Mouse (Mus musculus): ENCODE data around the gene Esrra.
A peak's percentile ranks its signal among the peaks of the same experiment; 100 is the strongest.

Gene Esrra

DNA sequence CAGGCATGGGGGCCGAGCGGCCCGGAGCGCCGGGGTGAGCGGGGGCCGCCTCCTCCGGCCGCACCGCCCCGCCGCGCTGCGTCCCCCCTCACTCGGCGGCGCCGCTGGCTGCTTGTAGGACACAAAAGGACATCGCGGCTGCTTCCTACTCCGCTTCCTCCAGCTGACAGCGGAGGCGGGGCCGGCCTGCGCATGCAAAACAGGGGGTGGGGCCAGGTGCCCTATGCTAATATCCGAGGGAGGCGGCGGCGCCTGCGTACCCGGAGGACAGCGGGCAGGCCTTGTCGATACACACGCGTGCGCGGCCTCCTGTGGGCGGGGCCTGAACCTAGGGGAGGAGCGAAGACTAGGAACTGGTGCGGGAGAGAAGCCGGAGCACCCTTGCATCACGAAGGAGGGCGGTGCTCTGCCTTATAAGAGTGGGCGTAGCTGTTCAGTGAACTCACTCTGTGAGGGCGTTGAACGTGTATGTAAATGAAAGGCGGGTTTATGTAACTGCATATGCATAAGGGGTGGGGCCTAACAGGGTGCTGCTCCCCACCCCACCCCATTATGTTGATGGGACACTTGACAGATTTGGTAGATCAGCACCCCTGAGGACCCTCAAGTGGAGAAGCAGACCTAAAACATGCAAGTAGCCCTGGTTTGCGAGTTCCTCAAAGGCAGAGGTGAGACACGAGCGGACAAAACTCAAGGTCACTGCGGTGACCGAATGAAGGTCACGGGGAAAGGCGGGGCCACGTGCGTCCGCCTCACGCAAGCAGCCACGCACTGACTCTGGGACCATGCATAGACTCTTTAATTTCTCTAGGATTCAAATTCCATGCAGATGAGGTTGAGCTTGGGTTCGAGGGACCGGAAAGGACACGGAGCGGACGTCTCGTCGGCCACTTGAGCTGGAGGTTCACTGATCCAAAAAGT is at the start of gene Esrra:
Gene Esrra, minus strand, starts transcription at position 167 of the 921 bp plus-strand sequence.
- DNase-seq (ENCODE audit: low read depth, low spot score): peak; percentile 100

GRCm38 (mm10) chr19:6970460-6971085 is 49.0 kb upstream of the Esrra start:
- DNase-seq (ENCODE audit: low read depth, low spot score): peak; percentile 64

DNA sequence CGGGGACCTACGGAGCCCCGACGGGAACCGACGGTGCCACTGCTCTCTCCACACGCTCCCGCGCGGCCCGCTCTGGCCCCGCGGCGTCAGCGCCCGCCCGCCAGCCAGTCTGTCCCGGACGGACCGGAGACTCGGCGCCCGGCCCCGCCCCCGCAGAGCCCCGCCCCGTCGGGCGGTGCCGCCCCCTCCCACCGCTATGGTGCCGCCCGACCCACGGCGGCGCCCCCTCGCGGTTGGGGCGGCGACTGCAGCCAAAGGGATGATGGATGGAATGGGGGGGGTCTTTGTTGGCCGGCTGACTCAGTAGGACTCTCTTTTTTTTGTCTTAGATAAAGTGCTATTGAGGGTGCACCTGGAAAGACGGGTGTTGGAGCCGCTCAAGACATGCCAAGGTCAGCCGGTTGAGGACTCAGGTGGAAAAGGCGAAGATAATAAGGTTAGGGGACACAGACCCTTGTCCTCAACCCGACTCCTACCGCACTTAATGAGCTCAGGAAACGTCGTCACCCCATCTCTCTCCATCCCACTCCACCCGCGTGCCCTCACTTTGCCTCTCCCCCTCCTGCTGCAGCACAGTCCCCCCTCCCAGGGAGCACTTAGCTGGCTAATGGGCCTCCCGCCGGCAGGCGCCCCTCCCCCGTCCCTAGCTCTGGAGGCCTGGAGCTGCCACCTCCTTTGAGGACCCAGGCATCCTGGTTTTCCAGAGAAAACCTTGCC is 48.2 kb upstream of the Esrra start:
- DNase-seq (ENCODE audit: low read depth, low spot score): peak; percentile 82

- DNase-seq (ENCODE audit: low read depth, low spot score): no peak
These were observed 47.7 kb upstream of the Esrra start for GRCm38 (mm10) chr19:6969291-6969664.

GRCm38 (mm10) chr19:6968491-6969271 is 47.1 kb upstream of the Esrra start:
- DNase-seq (ENCODE audit: low read depth, low spot score): peak; percentile 53

DNA sequence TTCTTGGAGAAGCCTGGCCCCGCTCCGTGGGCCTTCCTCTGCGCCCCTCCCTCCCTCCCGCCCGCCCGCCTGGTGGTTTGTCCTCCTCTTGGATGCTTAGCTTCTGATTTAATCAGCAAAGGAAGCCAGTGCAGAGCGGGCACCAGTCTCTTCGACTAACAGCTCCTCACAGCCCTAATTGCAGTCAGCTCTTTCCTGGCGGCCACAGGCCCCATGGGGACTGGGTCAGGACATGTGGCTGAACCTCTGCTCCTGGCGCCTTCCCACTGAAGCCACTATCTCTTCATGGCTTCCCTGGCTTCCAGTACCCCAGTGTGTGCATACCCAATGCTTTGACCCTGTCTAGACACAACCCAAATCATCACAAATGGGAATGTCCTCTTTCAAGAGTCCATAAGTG is 34.8 kb upstream of the Esrra start:
- DNase-seq (ENCODE audit: low read depth, low spot score): no peak

DNA sequence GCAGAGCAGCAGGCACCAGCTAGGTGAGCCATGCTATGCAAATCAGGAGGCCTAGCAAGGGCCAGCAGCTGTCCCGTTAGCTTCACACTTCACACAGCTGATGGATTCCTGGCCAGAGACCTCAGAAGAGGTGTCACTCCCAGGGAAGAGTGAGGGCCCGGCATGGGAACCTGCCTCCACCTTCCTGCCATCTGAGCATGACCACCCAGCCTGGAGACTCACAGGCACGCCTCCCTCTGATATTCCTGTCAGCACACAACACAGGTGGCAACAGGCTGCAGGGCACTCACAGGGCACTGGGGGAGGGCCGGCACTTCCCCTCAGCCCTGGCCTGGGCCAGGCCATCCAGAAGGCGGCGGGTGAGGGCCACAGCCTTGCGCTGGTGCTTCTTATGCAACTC is 33.8 kb upstream of the Esrra start:
- DNase-seq (ENCODE audit: low read depth, low spot score): no peak

- peak; percentile 29 for DNase-seq (ENCODE audit: low read depth, low spot score)
These were observed 32.4 kb upstream of the Esrra start for GRCm38 (mm10) chr19:6954046-6954445.

DNA sequence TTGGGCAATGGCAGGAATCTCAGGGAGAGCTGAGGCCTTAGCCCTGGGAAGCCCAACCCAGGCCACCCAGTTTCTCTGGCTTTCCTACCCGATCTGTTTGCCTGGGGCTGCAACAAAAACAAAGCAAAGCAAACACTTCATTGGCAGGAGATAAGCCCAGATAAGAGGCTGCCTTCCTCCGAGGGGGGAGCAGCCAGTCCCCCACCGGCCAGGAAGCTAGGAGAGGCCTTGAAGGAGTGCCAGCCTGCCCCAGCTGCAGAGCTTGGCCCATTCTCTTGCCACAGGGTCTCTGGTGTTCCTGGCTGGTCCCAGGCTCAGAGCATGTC is 31.1 kb upstream of the Esrra start:
- DNase-seq (ENCODE audit: low read depth, low spot score): no peak

- peak; percentile 54 for DNase-seq (ENCODE audit: low read depth, low spot score)
These were observed 30.5 kb upstream of the Esrra start for GRCm38 (mm10) chr19:6951994-6952711.

DNA sequence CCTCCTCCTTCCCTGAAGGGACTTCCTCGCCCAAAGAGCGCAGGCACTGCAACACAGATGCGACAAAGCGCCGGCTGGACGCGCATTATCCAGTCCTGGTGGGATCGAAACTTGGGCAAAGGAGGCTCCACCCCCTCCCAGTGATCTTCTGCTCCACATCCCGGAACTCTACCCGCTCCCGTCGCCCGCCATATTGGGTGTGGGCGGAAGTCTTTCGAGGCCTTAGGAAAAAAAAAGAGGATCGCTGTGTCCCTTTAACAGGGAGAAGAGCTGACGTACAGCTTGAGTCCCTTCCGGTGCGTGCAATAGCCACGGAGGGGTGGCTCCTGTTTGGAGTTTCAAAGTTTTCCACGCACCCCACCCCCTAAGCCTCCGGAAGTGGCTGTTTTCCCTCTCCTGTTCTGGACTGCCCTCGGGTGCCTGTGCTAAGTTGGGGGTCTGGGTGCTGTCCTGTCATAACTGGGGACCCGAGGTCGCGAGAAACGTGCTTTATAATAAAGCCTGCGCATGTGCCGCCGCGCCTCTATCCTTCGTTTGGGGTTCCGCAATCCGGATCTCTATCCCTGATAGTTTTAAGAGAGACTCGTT is 29.9 kb upstream of the Esrra start:
- DNase-seq (ENCODE audit: low read depth, low spot score): peak; percentile 94

DNA sequence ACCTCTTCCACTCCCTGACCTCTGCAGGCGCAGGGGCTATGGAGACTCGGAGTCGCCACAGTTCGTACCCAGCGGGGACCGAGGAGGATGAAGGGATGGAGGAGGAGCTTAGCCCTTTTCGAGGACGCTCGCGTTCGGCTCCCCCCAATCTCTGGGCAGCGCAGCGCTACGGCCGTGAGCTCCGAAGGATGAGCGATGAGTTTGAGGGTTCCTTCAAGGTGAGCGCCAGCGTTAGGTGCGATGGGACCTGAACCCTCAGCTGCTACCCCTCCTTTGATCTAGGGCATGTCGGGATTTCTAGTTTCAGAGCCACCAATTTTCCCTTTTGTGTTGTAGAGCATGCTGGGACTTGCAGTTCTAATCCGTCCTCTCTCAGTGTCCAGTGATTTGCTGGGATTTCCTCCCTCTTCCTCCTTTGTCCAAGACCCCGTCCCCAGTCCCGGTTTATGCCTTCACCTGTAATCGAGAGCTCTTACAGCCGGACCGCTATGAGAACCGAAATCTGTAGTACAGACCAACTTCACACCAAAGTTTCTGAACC is 29.1 kb upstream of the Esrra start:
- DNase-seq (ENCODE audit: low read depth, low spot score): peak; percentile 60

GRCm38 (mm10) chr19:6949951-6950350 is 28.3 kb upstream of the Esrra start:
- DNase-seq (ENCODE audit: low read depth, low spot score): no peak

- no peak for DNase-seq (ENCODE audit: low read depth, low spot score)
These were observed 27.9 kb upstream of the Esrra start for GRCm38 (mm10) chr19:6949532-6949931.

GRCm38 (mm10) chr19:6948186-6948585 is 26.6 kb upstream of the Esrra start:
- no peak for DNase-seq (ENCODE audit: low read depth, low spot score)

DNA sequence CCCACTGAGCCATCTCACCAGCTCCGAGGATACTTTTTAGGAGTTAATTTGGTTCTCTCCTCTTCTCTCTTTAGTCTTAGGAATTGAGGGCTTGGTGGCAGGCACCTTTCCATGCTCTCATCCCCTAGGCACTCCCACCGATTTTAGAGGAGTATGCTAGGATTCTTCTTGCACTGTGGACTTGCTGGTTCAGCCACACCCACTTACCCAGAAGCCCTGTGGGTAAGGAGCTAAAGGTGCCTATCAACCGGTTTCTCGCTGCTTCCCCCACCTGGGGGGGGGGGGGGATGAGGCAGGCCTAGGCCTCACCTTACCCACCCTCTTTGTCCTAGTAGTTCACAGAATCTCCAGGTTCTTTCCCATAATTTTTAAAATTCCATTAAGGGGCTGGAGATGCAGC is 26.1 kb upstream of the Esrra start:
- peak; percentile 58 for DNase-seq (ENCODE audit: low read depth, low spot score)

DNA sequence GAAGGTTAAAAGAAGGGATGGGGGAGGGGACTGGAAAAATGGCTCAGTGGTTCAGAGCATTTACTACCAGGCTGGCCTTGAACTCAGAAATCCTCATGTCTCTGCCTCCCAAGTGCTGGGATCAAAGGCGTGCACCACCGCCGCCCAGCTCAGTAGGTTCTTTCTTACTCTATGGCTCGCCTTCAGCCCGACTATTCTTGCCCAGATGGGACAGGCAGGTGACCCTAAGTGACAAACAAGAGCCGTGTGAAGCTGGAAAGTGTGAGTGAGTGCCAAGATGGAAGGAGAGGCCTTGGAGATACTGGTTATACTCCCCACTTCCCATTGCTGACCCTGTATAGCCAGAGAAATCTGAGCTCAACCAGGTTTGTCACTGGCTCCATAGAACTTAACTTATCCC is 22.1 kb upstream of the Esrra start:
- DNase-seq (ENCODE audit: low read depth, low spot score): no peak

DNA sequence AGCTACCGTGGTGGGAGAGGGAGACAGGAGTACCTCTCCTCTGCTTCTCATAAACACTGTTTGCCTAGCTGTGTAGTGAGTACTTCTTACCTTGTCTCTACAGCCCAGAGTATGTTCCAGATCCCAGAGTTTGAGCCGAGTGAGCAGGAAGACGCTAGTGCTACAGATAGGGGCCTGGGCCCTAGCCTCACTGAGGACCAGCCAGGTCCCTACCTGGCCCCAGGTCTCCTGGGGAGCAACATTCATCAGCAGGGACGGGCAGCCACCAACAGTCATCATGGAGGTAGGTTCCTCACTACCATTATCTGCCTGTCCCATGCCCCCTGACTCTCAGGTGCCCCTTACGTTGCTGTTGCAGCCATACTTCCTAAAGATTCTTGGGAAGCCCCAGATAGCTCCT is 21.2 kb upstream of the Esrra start:
- DNase-seq (ENCODE audit: low read depth, low spot score): no peak

DNA sequence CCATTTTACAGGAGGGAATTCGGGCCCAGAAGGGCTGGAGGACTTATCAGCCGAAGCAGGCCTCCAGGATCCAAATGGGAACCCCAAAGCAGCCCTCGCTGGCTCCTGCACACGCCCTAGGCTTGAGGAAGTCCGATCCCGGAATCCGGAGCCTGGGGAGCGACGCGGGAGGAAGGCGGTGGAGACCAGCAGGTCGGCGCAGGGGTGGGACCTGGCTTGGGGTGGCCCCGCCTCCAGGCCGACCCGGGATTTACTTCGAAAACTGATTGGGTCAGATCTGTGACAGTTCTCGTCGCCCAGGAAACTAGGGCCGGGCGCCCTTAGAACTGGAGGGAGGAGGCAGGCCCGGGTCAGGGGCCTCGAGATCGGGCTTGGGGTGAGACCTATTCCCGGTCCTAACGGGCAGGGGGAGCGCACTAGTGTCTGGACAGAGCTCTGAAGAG is 20.7 kb upstream of the Esrra start, which contains the start of gene Gpr137:
Gene Gpr137, minus strand, starts transcription at position 232 of the 443 bp plus-strand sequence.
- DNase-seq (ENCODE audit: low read depth, low spot score): peak; percentile 97

Data from ZHBTc4 (cell line).